Mouse (Mus musculus): ENCODE results near the gene Trmt2a.

DNA sequence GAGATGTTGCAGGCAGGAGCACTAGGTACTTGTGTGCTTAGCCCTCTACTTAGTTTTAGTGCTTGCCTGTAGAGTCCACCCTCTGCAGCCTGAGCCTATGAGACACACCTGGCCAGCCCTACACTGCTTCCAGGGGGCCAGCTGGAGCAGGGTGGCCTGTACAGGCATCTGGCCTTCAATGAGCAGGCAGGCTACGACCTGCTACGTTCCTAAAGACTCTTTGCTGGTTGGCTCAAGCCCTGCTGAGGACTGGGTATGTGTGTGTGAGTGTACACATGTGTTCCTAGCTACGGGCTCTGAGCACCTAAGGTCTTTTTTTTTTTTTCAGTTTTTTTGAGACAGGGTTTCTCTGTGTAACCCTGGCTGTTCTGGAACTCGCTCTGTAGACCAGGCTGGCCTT is 17.0 kb upstream of the Trmt2a start:
- TF ChIP-seq POLR2A (IDR thresholded peaks at IDR 0.05; ENCODE audit: borderline replicate concordance, extremely low read depth, low read depth, low read length) (no peak), CTCF (IDR thresholded peaks at IDR 0.05; ENCODE audit: insufficient read depth, low read length) (no peak)

Data from lung, adult 2 months (tissue).